Mouse (Mus musculus): Measurements from ENCODE around the gene Zkscan1.

GRCm38 (mm10) chr5:138117199-138118015 lies 32.5 kb downstream of the Zkscan1 start:
- TF ChIP-seq CTCF (IDR thresholded peaks at IDR 0.05; ENCODE audit: low read depth) (no peak), EP300 (IDR thresholded peaks at IDR 0.05; ENCODE audit: low read depth) (no peak)
